Mouse (Mus musculus) ES-Bruce4 (cell line): ENCODE results near the gene Kif1c. TPM values are rescaled to one million over a fixed set of nuclear protein-coding genes. Genes with fewer than 3 reads are reported as not detected.
A peak's percentile ranks its signal among the peaks of the same experiment; 100 is the strongest.

Experiments used
- H3K27ac ChIP-seq: 2 replicates; pipeline ENCODE4 v1.5.1; 2012; ENCODE audit warnings: low read length, inconsistent platforms; ENCODE audit not compliant: insufficient read depth
- H3K27me3 ChIP-seq: 2 replicates; pipeline ENCODE4 v1.6.1; 2012; ENCODE audit warnings: mild to moderate bottlenecking, low read length, inconsistent platforms; ENCODE audit not compliant: control insufficient read depth, poor library complexity, insufficient read depth, severe bottlenecking
- H3K36me3 ChIP-seq: 2 replicates; pipeline ENCODE4 v1.6.1; 2012; ENCODE audit warnings: inconsistent platforms, mild to moderate bottlenecking, low read length, moderate library complexity; ENCODE audit not compliant: control insufficient read depth, poor library complexity, insufficient read depth, severe bottlenecking
- H3K4me1 ChIP-seq: one replicate; pipeline ENCODE4 v1.8.1; 2011; ENCODE audit warnings: low read length; ENCODE audit not compliant: control insufficient read depth, insufficient read depth
- H3K4me3 ChIP-seq: 2 replicates; pipeline ENCODE4 v1.5.1; 2011; ENCODE audit warnings: low read depth, mild to moderate bottlenecking, low read length
- H3K9ac ChIP-seq: 2 replicates; pipeline ENCODE4 v1.6.1; 2012; ENCODE audit warnings: low read depth, mild to moderate bottlenecking, inconsistent platforms; ENCODE audit not compliant: poor library complexity, severe bottlenecking
- H3K9me3 ChIP-seq: replicated peaks from 2 replicates; pipeline ENCODE4 v1.6.1; 2012; ENCODE audit warnings: mild to moderate bottlenecking, low read length, inconsistent platforms; ENCODE audit not compliant: control insufficient read depth, poor library complexity, insufficient read depth, severe bottlenecking
- CTCF ChIP-seq: IDR thresholded peaks from one replicate; pipeline ENCODE4 v1.8.1; 2011; ENCODE audit warnings: low read depth, low read length
- EP300 ChIP-seq: IDR thresholded peaks from 2 replicates; pipeline ENCODE4 v1.6.1; 2011; ENCODE audit warnings: low read depth, low read length; ENCODE audit not compliant: insufficient read depth
- POLR2A ChIP-seq: IDR thresholded peaks from one replicate; pipeline ENCODE4 v1.8.1; 2011; ENCODE audit warnings: low read length; ENCODE audit not compliant: insufficient read depth
- polyA plus RNA-seq: library from polyadenylated mRNA; stranded (reverse); fragments of >200 nt; gene quantifications from 2 replicates; pipeline ENCODE4 v1.2.4, GENCODE M21; 2011; ENCODE audit warnings: low read depth; ENCODE audit not compliant: missing spikeins, insufficient read depth, insufficient read length

Gene Kif1c
- polyA plus RNA-seq, 1 experiment = 42.2 TPM

DNA sequence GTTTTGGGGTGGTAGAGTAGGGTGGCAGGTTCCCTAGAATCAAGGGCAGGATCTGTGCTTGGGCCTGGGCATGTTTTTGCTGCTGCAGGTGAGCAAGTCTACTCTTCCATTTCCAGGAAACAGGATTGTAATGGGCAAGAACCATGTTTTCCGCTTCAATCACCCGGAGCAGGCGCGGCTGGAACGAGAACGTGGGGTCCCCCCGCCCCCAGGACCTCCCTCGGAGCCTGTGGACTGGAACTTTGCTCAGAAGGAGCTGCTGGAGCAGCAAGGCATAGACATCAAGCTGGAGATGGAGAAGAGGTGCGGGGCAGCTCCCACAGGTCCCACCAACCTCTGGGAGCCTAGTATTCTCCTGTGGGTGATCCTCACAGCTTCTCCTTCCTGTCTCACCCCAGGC, 24.4 kb downstream of the Kif1c start:
- H3K27me3 ChIP-seq = no peaks in the 10 kb centered on the region
- no peaks in the 10 kb centered on the region for H3K4me1 ChIP-seq
- H3K9me3 ChIP-seq = no peaks in the 10 kb centered on the region
- H3K27ac ChIP-seq = no peak overlapping the region
- no peak overlapping the region for H3K4me3 ChIP-seq
- no peak for TF ChIP-seq CTCF
- no peak for TF ChIP-seq POLR2A
- TF ChIP-seq EP300 = no peak
- H3K36me3 ChIP-seq = peaks cover 16% of the 10 kb centered on the region; the same call in 1 of the 2 replicates
- H3K9ac ChIP-seq = no peak overlapping the region

DNA sequence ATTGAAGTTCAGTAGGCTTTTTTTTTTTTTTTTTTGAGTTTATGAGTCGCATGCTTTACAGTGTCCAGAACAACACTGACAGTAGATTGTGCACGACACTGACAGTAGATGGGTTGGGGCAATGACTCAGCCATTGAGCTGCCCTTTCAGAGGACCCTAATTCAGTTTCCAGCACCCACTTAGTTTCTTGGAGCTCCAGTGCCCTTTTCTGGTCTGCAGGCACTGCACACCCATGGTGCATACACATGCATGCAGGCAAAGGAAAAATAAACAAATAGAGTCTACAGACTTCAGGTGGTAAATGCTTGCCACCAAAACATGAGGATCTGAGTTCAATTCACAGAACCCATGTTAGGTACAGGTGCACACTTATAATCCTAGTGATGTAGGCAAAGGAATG, 26.2 kb downstream of the Kif1c start:
- Histone ChIP-seq H3K4me1 (no peaks in the 10 kb centered on the region), H3K36me3 (peaks cover 16% of the 10 kb centered on the region; the same call in 1 of the 2 replicates), H3K9ac (peak overlapping the region; percentile 38; the same call in 1 of the 2 replicates), H3K27ac (no peak overlapping the region), H3K27me3 (no peaks in the 10 kb centered on the region), H3K9me3 (no peaks in the 10 kb centered on the region), H3K4me3 (no peak overlapping the region)
- TF ChIP-seq EP300 = no peak
- no peak for TF ChIP-seq CTCF
- TF ChIP-seq POLR2A = no peak

DNA sequence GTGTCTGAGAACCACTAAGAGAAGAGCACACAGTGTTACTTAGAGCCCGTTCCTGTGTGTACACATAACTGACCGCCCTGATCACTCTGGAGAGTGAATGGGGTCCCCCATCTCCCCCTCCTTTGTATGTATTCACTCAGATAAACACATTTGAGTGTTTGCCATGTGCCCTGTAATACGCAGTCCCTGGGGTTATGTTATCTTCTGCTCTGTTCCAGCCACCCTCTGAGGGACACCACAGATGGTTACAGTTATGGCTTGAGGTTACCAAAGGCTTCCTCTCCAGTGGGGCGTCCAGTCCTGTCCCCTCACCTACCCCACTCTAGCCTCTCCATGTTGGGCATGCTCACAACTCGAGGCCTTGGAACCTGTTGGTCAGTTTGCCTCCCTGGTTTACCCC, 27.0 kb downstream of the Kif1c start:
- H3K4me1 ChIP-seq = no peaks in the 10 kb centered on the region
- TF ChIP-seq CTCF (no peak), EP300 (no peak), POLR2A (no peak)
- no peaks in the 10 kb centered on the region for H3K27me3 ChIP-seq
- no peaks in the 10 kb centered on the region for H3K9me3 ChIP-seq
- H3K9ac ChIP-seq = no peak overlapping the region
- H3K4me3 ChIP-seq = no peak overlapping the region
- H3K27ac ChIP-seq = no peak overlapping the region
- H3K36me3 ChIP-seq = peaks cover 16% of the 10 kb centered on the region; the same call in 1 of the 2 replicates

DNA sequence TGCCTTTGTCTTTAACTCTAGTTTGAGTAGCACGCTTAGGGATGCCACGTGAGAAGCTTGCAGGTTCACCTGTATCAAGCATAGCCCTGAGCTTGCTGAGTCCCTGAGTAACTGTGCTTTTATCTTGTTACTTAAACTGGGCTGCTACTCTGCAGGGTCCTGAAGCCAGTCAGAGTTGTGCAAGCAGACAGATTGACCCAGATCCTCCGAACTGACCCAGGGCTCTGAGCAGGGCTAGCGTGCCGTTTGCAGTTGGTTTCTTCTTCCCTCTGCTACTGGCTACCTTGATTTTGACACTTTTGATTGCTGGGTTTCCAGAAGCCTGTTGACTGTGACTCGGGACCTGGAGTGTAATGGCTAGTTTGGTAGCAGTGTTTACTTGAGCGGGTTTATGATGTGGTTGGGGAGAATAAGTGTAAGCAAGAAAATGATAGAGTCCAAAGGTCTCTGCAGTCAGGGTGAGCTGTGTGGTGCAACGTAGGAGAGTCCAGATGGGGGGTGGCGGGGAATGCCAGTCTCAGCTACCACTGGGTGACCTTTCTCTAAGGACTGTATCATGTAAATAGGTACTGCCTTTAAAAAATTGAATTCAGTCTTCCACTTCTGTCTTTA, 30.2 kb downstream of the Kif1c start:
- H3K4me1 ChIP-seq = no peaks in the 10 kb centered on the region
- no peak overlapping the region for H3K9ac ChIP-seq
- H3K27me3 ChIP-seq = no peaks in the 10 kb centered on the region
- peaks cover 7% of the 10 kb centered on the region; the same call in 1 of the 2 replicates for H3K36me3 ChIP-seq
- TF ChIP-seq CTCF (no peak), EP300 (no peak), POLR2A (no peak)
- H3K9me3 ChIP-seq = no peaks in the 10 kb centered on the region
- no peak overlapping the region for H3K27ac ChIP-seq
- H3K4me3 ChIP-seq = no peak overlapping the region

DNA sequence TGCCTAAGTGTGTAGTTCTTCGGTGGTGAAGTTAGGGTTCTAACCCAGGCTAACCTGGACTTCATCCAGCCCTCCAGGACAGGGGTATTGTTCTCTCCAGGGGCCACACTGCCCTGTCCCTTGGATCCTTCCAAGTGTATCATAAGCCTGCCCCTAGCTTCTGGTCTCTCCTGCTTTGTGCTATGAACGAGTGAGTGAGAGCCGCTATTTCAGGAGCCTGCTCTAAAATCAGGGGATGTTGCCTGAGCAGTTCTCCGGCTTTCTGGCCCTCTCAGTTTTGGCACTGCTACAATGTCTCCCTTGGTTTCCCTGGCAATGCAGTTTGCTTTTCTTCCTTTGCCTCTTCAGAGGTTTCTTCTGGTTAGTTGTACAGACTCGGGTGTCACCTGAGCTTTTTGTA, 30.8 kb downstream of the Kif1c start:
- H3K4me3 ChIP-seq = no peak overlapping the region
- no peak overlapping the region for H3K9ac ChIP-seq
- H3K9me3 ChIP-seq = no peaks in the 10 kb centered on the region
- H3K27me3 ChIP-seq = no peaks in the 10 kb centered on the region
- no peak for TF ChIP-seq POLR2A
- TF ChIP-seq CTCF = no peak
- TF ChIP-seq EP300 = no peak
- H3K4me1 ChIP-seq = no peaks in the 10 kb centered on the region
- H3K36me3 ChIP-seq = peaks cover 6% of the 10 kb centered on the region; the same call in 1 of the 2 replicates
- no peak overlapping the region for H3K27ac ChIP-seq

DNA sequence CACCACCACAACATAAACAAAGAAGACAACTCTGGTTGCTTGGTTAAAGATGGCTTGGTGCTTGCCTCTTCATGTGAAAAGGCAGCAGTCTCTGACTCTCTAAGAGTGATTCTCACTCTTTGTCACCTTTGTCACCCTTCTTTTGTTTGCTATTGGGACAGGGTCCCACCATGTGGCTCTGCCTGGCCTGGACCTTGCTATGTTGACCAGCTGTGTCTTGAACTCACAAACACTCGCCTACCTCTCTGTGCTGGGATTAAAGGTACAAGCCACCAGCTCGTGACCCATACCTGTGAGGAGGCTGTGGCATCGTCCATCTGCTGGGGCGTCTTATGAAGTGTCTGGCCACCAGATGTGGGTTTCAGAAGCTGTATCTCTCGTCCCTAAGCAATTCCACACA, 32.9 kb downstream of the Kif1c start:
- Histone ChIP-seq H3K27ac (no peak overlapping the region), H3K27me3 (no peaks in the 10 kb centered on the region), H3K4me1 (no peaks in the 10 kb centered on the region), H3K9ac (no peak overlapping the region), H3K4me3 (no peak overlapping the region), H3K9me3 (no peaks in the 10 kb centered on the region), H3K36me3 (no peaks in the 10 kb centered on the region)
- TF ChIP-seq CTCF (no peak), POLR2A (no peak), EP300 (no peak)
